Mouse (Mus musculus): ENCODE data around the gene Btrc.

DNA sequence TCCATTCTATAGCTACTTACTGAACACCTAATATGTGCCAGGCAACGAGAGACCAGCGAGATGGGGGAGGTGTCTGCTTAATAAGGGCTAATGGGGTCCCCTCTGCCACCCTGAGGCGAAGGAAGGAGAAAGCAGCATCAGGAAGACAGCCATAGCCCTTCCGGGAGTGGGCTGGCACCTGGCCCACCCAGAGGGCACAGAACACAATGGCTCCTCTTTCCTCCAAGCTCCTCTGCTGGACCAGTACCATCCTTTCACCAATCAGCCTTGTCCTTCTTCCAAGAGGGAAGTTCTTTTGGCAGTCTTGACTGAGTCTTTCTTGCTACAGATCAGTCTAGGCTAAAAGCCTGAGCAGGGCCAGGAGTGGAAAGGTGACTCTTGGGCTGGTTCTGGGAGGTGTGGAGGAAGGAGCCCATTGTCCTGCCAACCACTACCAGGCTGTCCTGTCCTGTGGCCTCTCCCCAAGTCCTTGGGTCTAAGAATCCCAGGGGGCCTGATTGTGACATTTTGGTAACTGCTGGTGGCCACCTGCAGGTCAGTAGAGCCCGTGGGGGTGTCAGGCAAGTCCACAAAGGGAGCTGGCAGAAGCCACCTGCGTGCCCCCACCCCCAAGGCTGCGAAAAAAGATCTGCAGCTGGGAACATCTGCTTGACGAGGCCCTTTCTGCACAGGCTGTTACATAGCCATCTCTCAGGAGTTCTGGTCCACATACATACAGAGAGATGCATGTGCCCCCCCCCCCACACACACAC lies 177.3 kb downstream of the Btrc start:
- TF ChIP-seq CTCF (IDR thresholded peaks at IDR 0.05; ENCODE audit: low read depth) (no peak), EP300 (IDR thresholded peaks at IDR 0.05; ENCODE audit: low read depth) (no peak)

Measured in liver, embryonic 14.5 days (tissue).